Mouse (Mus musculus): ENCODE results near the gene Dstyk. TPM values are rescaled to one million over a fixed set of nuclear protein-coding genes. Genes with fewer than 3 reads are reported as not detected.

The Dstyk gene
- polyA plus RNA-seq, 1 experiment from 2014 or later: 12.2 TPM

- no peaks in the 10 kb centered on the region for H3K27me3 ChIP-seq (replicated peaks; ENCODE audit: insufficient read depth, low read length)
- H3K36me3 ChIP-seq (ENCODE audit: insufficient read depth, low read length): peaks cover 34% of the 10 kb centered on the region
- H3K4me2 ChIP-seq (replicated peaks; ENCODE audit: low read depth, low read length): no peak overlapping the region
- TF ChIP-seq EP300 (IDR thresholded peaks at IDR 0.05) (no peak), CTCF (IDR thresholded peaks at IDR 0.05) (no peak)
- H3K4me1 ChIP-seq (ENCODE audit: insufficient read depth, low read depth, low read length): peaks cover 3% of the 10 kb centered on the region; the same call in 1 of the 2 replicates
- ATAC-seq (no peak), DNase-seq (ENCODE audit: low spot score) (no peak)
- WGBS: 92% methylated on average over 7 of the region's 7 CpGs
- H3K4me3 ChIP-seq (ENCODE audit: low read depth, low read length): no peak overlapping the region
- no peak overlapping the region for H3K27ac ChIP-seq (ENCODE audit: low read length)
- H3K9me3 ChIP-seq (ENCODE audit: low read length): no peaks in the 10 kb centered on the region
- no peak overlapping the region for H3K9ac ChIP-seq (replicated peaks; ENCODE audit: low read depth)
These were observed 89.3 kb downstream of the Dstyk start for GRCm38 (mm10) chr1:132506656-132507055.

- Histone ChIP-seq H3K4me3 (ENCODE audit: low read depth, low read length) (no peak overlapping the region), H3K27ac (ENCODE audit: low read length) (no peak overlapping the region), H3K36me3 (ENCODE audit: insufficient read depth, low read length) (peaks cover 17% of the 10 kb centered on the region), H3K4me2 (replicated peaks; ENCODE audit: low read depth, low read length) (no peak overlapping the region), H3K9me3 (ENCODE audit: low read length) (no peaks in the 10 kb centered on the region), H3K9ac (replicated peaks; ENCODE audit: low read depth) (no peak overlapping the region), H3K4me1 (ENCODE audit: insufficient read depth, low read depth, low read length) (peaks cover 3% of the 10 kb centered on the region; the same call in 1 of the 2 replicates), H3K27me3 (replicated peaks; ENCODE audit: insufficient read depth, low read length) (no peaks in the 10 kb centered on the region)
- WGBS: 77% methylated on average over 5 of the region's 5 CpGs
- no peak for ATAC-seq
- no peak for TF ChIP-seq CTCF (IDR thresholded peaks at IDR 0.05)
- no peak for TF ChIP-seq EP300 (IDR thresholded peaks at IDR 0.05)
- no peak for DNase-seq (ENCODE audit: low spot score)
These were observed 92.4 kb downstream of the Dstyk start for GRCm38 (mm10) chr1:132509771-132510170.

GRCm38 (mm10) chr1:132511521-132511920, 94.2 kb downstream of the Dstyk start:
- Histone ChIP-seq H3K27ac (ENCODE audit: low read length) (no peak overlapping the region), H3K4me1 (ENCODE audit: insufficient read depth, low read depth, low read length) (peaks cover 3% of the 10 kb centered on the region; the same call in 1 of the 2 replicates), H3K27me3 (replicated peaks; ENCODE audit: insufficient read depth, low read length) (no peaks in the 10 kb centered on the region), H3K4me2 (replicated peaks; ENCODE audit: low read depth, low read length) (no peak overlapping the region), H3K9ac (replicated peaks; ENCODE audit: low read depth) (no peak overlapping the region), H3K36me3 (ENCODE audit: insufficient read depth, low read length) (peaks cover 12% of the 10 kb centered on the region), H3K4me3 (ENCODE audit: low read depth, low read length) (no peak overlapping the region), H3K9me3 (ENCODE audit: low read length) (no peaks in the 10 kb centered on the region)
- ATAC-seq (peak; percentile 35; the same call in 1 of the 2 replicates), DNase-seq (ENCODE audit: low spot score) (peak; percentile 22)
- 30% methylated on average over 8 of the region's 8 CpGs for WGBS
- TF ChIP-seq CTCF (IDR thresholded peaks at IDR 0.05): no peak
- TF ChIP-seq EP300 (IDR thresholded peaks at IDR 0.05): no peak

- ATAC-seq: no peak
- DNase-seq (ENCODE audit: low spot score): no peak
- peaks cover 7% of the 10 kb centered on the region for H3K36me3 ChIP-seq (ENCODE audit: insufficient read depth, low read length)
- no peak overlapping the region for H3K4me2 ChIP-seq (replicated peaks; ENCODE audit: low read depth, low read length)
- no peaks in the 10 kb centered on the region for H3K9me3 ChIP-seq (ENCODE audit: low read length)
- H3K27me3 ChIP-seq (replicated peaks; ENCODE audit: insufficient read depth, low read length): no peaks in the 10 kb centered on the region
- no peak overlapping the region for H3K4me3 ChIP-seq (ENCODE audit: low read depth, low read length)
- TF ChIP-seq EP300 (IDR thresholded peaks at IDR 0.05) (no peak), CTCF (IDR thresholded peaks at IDR 0.05) (no peak)
- H3K27ac ChIP-seq (ENCODE audit: low read length): no peak overlapping the region
- 66% methylated on average over 8 of the region's 8 CpGs for WGBS
- peaks cover 3% of the 10 kb centered on the region; the same call in 1 of the 2 replicates for H3K4me1 ChIP-seq (ENCODE audit: insufficient read depth, low read depth, low read length)
- H3K9ac ChIP-seq (replicated peaks; ENCODE audit: low read depth): no peak overlapping the region
These were observed 94.8 kb downstream of the Dstyk start for GRCm38 (mm10) chr1:132512106-132512505.

GRCm38 (mm10) chr1:132515339-132515738, 98.0 kb downstream of the Dstyk start:
- Histone ChIP-seq H3K27me3 (replicated peaks; ENCODE audit: insufficient read depth, low read length) (no peaks in the 10 kb centered on the region), H3K9me3 (ENCODE audit: low read length) (no peaks in the 10 kb centered on the region), H3K4me2 (replicated peaks; ENCODE audit: low read depth, low read length) (no peak overlapping the region), H3K4me3 (ENCODE audit: low read depth, low read length) (no peak overlapping the region), H3K9ac (replicated peaks; ENCODE audit: low read depth) (no peak overlapping the region), H3K4me1 (ENCODE audit: insufficient read depth, low read depth, low read length) (peaks cover 3% of the 10 kb centered on the region; the same call in 1 of the 2 replicates), H3K27ac (ENCODE audit: low read length) (no peak overlapping the region), H3K36me3 (ENCODE audit: insufficient read depth, low read length) (no peaks in the 10 kb centered on the region)
- ATAC-seq: no peak
- WGBS: 90% methylated on average over 12 of the region's 12 CpGs
- TF ChIP-seq EP300 (IDR thresholded peaks at IDR 0.05) (no peak), CTCF (IDR thresholded peaks at IDR 0.05) (no peak)
- DNase-seq (ENCODE audit: low spot score): no peak

Other genes starting within 250 kb of the Dstyk start
- gene Lemd1, start 226.1 kb upstream of the Dstyk start, polyA plus RNA-seq (2015; fragmentation: Nextera tagmentation; extraction: Ambion mirVana): 0.79 TPM in 1 of 2 replicates, not detected in the other
- gene AC124108.1, start 226.1 kb upstream of the Dstyk start, polyA plus RNA-seq (2015; fragmentation: Nextera tagmentation; extraction: Ambion mirVana): not detected in 2 replicates
- not detected in 2 replicates for gene Gm10188, start 187.8 kb upstream of the Dstyk start, polyA plus RNA-seq (2015; fragmentation: Nextera tagmentation; extraction: Ambion mirVana)
- gene Klhdc8a, start 118.9 kb upstream of the Dstyk start, polyA plus RNA-seq (2015; fragmentation: Nextera tagmentation; extraction: Ambion mirVana): 4.1 and 4.4 TPM in 2 replicates
- 11.9 and 12.1 TPM in 2 replicates for gene Nuak2, start 101.4 kb upstream of the Dstyk start, polyA plus RNA-seq (2015; fragmentation: Nextera tagmentation; extraction: Ambion mirVana)
- 28.8 and 37.2 TPM in 2 replicates for gene Tmcc2, start 26.3 kb upstream of the Dstyk start, polyA plus RNA-seq (2015; fragmentation: Nextera tagmentation; extraction: Ambion mirVana)
- gene Rbbp5, start 59.8 kb downstream of the Dstyk start, polyA plus RNA-seq (2015; fragmentation: Nextera tagmentation; extraction: Ambion mirVana): 16.5 and 18.6 TPM in 2 replicates
- gene Tmem81, start 88.7 kb downstream of the Dstyk start, polyA plus RNA-seq (2015; fragmentation: Nextera tagmentation; extraction: Ambion mirVana): 1.3 and 1.7 TPM in 2 replicates
- 0.02 and 0.04 TPM in 2 replicates for gene Cntn2, start 125.7 kb downstream of the Dstyk start, polyA plus RNA-seq (2015; fragmentation: Nextera tagmentation; extraction: Ambion mirVana)